Mouse (Mus musculus): ENCODE results near the gene Ccdc154. TPM values are rescaled to one million over a fixed set of nuclear protein-coding genes. Genes with fewer than 3 reads are reported as not detected.

Ccdc154 gene
- not detected for polyA plus RNA-seq (2014; fragmentation: Illumina TruSeq; extraction: RNeasy Lipid Tissue Mini Kit (QIAGEN cat#74804); ENCODE audit: low read depth, low replicate concordance)

DNA sequence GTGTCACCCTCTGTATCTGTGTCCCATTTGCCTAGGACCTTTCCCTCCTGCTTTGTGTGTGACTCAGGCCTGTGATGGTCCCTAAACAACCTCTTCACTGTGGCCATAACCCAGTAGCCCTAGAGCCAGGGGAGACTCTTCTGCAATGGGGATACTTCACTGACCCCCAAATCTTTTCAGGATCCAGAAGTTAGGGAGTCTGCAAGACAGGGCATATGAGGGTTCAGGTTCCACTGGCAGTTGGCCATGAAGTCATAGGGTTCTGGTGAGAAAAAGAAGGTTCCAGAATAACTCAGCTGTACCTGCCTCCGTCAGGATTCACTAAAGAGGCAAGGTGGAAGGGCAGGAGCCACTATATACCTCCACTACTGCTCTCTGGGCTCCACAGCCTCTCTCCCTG is at the start of gene Ccdc154:
Gene Ccdc154 (plus strand): TSS at position 301 of the 400 bp plus-strand sequence.

DNA sequence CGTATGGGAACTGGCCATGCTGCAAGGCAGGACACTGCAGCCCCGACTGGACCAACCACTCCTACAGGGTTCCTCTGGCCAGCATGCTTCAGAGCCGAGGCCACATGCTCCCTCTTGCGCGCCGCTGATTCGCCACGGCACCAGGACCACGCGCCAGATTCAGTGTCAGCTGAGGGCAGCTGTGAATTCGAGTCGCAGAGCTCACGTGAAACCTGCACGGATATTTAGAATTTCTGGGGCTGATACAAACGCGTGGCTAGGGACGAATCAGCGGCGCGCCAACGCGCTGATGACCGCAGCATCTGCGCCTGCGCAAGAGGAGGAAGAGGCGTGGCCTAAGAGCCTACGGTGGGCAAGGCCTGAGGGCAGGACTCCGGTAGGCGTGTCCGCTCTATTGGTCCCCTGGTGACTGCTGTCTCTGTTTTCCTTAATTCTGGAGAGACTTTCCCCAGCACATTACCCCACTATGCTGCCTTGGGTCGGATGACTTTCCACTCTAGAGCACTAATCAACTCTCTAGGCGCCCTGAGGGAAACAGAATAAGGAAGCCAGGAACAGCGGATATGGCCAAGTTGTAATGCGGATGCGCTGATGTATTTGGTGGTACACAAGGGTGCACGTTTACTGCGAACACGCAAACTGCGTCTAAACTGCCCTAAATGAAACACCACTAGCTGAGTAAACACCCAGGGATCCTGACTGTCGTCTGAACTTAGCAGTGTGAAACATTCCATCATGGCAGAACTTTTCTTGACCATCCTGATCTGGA is 46.4 kb upstream of the Ccdc154 start, which contains the start of gene Telo2:
Gene Telo2 (minus strand): TSS at position 304 of the 769 bp plus-strand sequence.

DNA sequence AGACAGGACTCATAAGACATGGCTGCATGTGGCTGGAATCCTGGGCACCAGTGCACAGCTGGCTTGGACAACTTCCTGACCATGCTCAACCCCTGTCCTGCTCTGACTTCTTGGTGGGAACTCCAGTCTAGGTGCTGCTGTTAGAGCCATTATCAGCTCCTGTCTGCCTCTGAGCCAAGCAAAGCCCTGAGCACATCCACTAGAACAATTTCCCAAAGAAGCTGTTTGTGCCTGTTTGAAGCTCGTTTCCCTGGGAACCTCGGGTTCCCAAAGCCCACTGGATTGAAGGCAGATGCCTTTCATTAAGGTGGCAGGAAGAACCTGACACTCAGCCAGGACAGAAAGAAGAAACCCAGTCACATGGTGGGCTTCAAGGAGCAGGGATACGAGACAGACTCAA is 41.9 kb upstream of the Ccdc154 start, which contains the start of gene Ptx4:
Gene Ptx4 (plus strand): TSS at position 355 of the 400 bp plus-strand sequence.

DNA sequence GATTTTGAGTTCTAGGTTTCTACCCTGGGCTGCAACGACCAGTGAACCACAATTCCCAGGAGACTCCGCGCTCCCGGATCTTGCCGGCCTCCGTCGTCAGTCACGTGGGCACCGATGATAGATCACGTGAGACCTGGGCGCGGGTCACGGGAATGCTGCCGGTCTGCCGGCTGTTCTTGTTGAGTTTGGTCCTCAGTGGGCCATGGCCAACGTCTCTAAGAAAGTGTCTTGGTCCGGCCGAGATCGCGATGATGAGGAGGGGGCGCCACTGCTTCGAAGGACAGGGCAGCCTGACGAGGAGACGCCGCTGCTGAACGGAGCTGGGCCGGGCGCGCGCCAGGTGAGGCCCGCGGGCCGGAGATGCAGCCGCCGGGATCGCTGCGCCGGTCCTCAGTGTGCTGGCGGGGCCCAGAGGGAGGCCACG is 29.0 kb upstream of the Ccdc154 start, which contains the start of gene Clcn7:
Gene Clcn7 (plus strand): TSS at position 117 of the 424 bp plus-strand sequence.

DNA sequence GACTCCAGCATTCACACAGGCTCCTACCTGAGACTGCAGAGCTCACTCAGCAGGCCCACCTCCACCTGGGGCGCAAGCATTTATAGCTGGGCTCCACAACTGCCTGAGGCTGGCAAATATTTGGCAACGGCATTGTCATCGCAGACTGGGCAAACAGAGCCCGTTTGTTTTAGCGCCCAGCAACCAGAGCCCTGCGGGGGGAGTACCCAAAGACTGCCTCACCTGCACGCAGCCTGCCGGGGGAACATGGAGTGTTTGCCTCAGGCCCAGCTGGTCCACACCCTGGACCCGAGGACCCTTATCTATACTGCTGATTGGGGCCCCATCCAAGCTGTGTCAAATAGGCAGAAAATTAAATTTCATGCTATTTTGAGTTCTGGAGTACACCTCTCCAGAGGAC is 13.2 kb downstream of the Ccdc154 start, which contains the start of gene Gm38655:
Gene Gm38655 (minus strand): TSS at position 61 of the 400 bp plus-strand sequence.

DNA sequence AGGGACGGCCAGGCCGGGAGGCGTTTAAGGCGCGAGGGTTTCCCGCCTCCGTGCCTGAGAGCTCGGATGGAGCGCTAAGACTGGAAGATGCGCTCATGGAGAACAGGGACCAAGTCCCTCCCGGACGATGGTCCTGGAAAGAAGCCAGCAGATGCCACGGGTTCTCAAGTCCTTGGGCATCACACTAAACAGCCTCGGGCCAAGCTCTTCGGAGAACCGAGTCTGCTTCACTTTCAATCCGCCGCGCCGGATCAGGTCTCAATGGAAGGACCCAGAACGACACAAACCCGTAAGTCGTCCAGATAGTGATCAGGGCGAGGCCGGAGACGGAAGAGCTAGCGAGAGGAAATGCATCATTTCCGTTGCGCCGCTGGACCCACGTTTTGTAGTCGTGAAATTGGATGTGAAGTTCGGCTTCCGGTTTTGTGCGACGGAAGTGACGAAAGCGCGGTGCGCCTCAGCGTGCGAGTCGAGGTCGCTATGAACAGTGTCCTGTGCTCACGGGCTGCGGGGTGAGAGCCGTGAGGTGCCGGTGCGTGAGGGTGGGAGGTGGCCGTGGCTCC is 21.9 kb downstream of the Ccdc154 start, which contains the start of gene BC003965:
Gene BC003965 (plus strand): TSS at position 426 of the 563 bp plus-strand sequence.

DNA sequence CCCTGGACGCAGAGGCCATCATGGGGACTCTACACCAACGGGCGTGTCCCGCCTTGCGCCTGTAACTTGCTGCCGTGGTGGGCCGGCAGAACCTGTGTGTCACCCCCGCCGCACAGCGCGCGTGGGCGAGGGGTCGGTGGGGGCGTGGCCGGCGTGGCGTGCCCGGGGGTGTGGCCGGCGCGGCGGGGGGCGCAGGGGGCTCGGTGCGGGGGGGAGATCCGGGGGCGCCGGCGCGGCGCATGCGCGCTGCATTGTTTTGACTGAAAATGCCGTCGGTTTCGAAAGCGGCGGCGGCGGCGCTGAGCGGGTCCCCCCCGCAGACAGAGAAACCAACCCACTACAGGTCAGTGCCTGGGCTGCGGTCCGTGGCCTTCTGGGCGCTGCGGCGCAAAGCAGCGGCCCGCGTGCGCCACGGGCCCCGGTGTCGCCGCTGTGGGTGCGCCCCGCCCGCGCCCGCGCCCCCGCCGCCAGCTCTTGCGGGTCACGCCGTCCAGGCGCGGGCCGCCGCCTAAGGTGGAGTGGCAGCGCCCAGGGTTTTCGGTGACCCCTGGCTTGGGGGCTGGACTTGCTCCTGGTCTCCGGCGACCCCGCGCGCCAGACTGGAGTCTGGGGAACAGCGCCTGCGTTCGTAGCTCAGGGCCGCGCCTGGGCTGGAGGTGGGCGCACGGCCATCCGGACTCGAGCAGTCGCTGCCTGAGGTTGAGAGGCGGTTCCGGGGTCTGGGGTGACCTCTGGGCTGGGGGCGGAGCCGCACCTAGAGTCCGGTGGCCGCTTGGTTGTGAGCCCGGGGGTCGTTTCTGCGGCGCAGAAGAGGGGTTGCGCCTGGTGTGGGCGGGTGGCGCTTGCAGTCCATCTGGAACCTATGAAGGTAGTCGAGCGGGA is 26.1 kb downstream of the Ccdc154 start, which contains the start of gene Unkl:
Gene Unkl (plus strand): TSS at position 248 of the 882 bp plus-strand sequence.

Other genes starting within 250 kb of the Ccdc154 start
- 67.2 TPM for gene Mapk8ip3, start 225.5 kb upstream of the Ccdc154 start, polyA plus RNA-seq (2014; fragmentation: Illumina TruSeq; extraction: RNeasy Lipid Tissue Mini Kit (QIAGEN cat#74804); ENCODE audit: low read depth, low replicate concordance)
- 6.5 TPM for gene Jpt2, start 201.8 kb upstream of the Ccdc154 start, polyA plus RNA-seq (2014; fragmentation: Illumina TruSeq; extraction: RNeasy Lipid Tissue Mini Kit (QIAGEN cat#74804); ENCODE audit: low read depth, low replicate concordance)
- 8.1 TPM for gene Cramp1l, start 146.7 kb upstream of the Ccdc154 start, polyA plus RNA-seq (2014; fragmentation: Illumina TruSeq; extraction: RNeasy Lipid Tissue Mini Kit (QIAGEN cat#74804); ENCODE audit: low read depth, low replicate concordance)
- gene Ift140, start 146.4 kb upstream of the Ccdc154 start, polyA plus RNA-seq (2014; fragmentation: Illumina TruSeq; extraction: RNeasy Lipid Tissue Mini Kit (QIAGEN cat#74804); ENCODE audit: low read depth, low replicate concordance), result 5.2 TPM
- gene Tmem204, start 78.9 kb upstream of the Ccdc154 start, polyA plus RNA-seq (2014; fragmentation: Illumina TruSeq; extraction: RNeasy Lipid Tissue Mini Kit (QIAGEN cat#74804); ENCODE audit: low read depth, low replicate concordance), result 49.6 TPM
- 17.6 TPM for gene Telo2, start 46.5 kb upstream of the Ccdc154 start, polyA plus RNA-seq (2014; fragmentation: Illumina TruSeq; extraction: RNeasy Lipid Tissue Mini Kit (QIAGEN cat#74804); ENCODE audit: low read depth, low replicate concordance)
- gene Ptx4, start 41.7 kb upstream of the Ccdc154 start, polyA plus RNA-seq (2014; fragmentation: Illumina TruSeq; extraction: RNeasy Lipid Tissue Mini Kit (QIAGEN cat#74804); ENCODE audit: low read depth, low replicate concordance), result not detected
- 22.7 TPM for gene Clcn7, start 29.1 kb upstream of the Ccdc154 start, polyA plus RNA-seq (2014; fragmentation: Illumina TruSeq; extraction: RNeasy Lipid Tissue Mini Kit (QIAGEN cat#74804); ENCODE audit: low read depth, low replicate concordance)
- not detected for gene Gm38655, start 13.0 kb downstream of the Ccdc154 start, polyA plus RNA-seq (2014; fragmentation: Illumina TruSeq; extraction: RNeasy Lipid Tissue Mini Kit (QIAGEN cat#74804); ENCODE audit: low read depth, low replicate concordance)
- 21.1 TPM for gene BC003965, start 22.1 kb downstream of the Ccdc154 start, polyA plus RNA-seq (2014; fragmentation: Illumina TruSeq; extraction: RNeasy Lipid Tissue Mini Kit (QIAGEN cat#74804); ENCODE audit: low read depth, low replicate concordance)
- 9.1 TPM for gene Unkl, start 25.9 kb downstream of the Ccdc154 start, polyA plus RNA-seq (2014; fragmentation: Illumina TruSeq; extraction: RNeasy Lipid Tissue Mini Kit (QIAGEN cat#74804); ENCODE audit: low read depth, low replicate concordance)
- gene Gnptg, start 77.7 kb downstream of the Ccdc154 start, polyA plus RNA-seq (2014; fragmentation: Illumina TruSeq; extraction: RNeasy Lipid Tissue Mini Kit (QIAGEN cat#74804); ENCODE audit: low read depth, low replicate concordance), result 18.7 TPM
- gene Tsr3, start 77.7 kb downstream of the Ccdc154 start, polyA plus RNA-seq (2014; fragmentation: Illumina TruSeq; extraction: RNeasy Lipid Tissue Mini Kit (QIAGEN cat#74804); ENCODE audit: low read depth, low replicate concordance), result 9.7 TPM
- 1.0 TPM for gene Baiap3, start 93.9 kb downstream of the Ccdc154 start, polyA plus RNA-seq (2014; fragmentation: Illumina TruSeq; extraction: RNeasy Lipid Tissue Mini Kit (QIAGEN cat#74804); ENCODE audit: low read depth, low replicate concordance)
- gene Ube2i, start 112.2 kb downstream of the Ccdc154 start, polyA plus RNA-seq (2014; fragmentation: Illumina TruSeq; extraction: RNeasy Lipid Tissue Mini Kit (QIAGEN cat#74804); ENCODE audit: low read depth, low replicate concordance), result 105 TPM
- gene Prss34, start 135.9 kb downstream of the Ccdc154 start, polyA plus RNA-seq (2014; fragmentation: Illumina TruSeq; extraction: RNeasy Lipid Tissue Mini Kit (QIAGEN cat#74804); ENCODE audit: low read depth, low replicate concordance), result not detected
- not detected for gene Prss28, start 146.2 kb downstream of the Ccdc154 start, polyA plus RNA-seq (2014; fragmentation: Illumina TruSeq; extraction: RNeasy Lipid Tissue Mini Kit (QIAGEN cat#74804); ENCODE audit: low read depth, low replicate concordance)
- not detected for gene Prss29, start 156.2 kb downstream of the Ccdc154 start, polyA plus RNA-seq (2014; fragmentation: Illumina TruSeq; extraction: RNeasy Lipid Tissue Mini Kit (QIAGEN cat#74804); ENCODE audit: low read depth, low replicate concordance)
- 0.39 TPM for gene Tpsab1, start 183.1 kb downstream of the Ccdc154 start, polyA plus RNA-seq (2014; fragmentation: Illumina TruSeq; extraction: RNeasy Lipid Tissue Mini Kit (QIAGEN cat#74804); ENCODE audit: low read depth, low replicate concordance)
- 2.8 TPM for gene Tpsb2, start 203.8 kb downstream of the Ccdc154 start, polyA plus RNA-seq (2014; fragmentation: Illumina TruSeq; extraction: RNeasy Lipid Tissue Mini Kit (QIAGEN cat#74804); ENCODE audit: low read depth, low replicate concordance)
- not detected for gene Tpsg1, start 206.8 kb downstream of the Ccdc154 start, polyA plus RNA-seq (2014; fragmentation: Illumina TruSeq; extraction: RNeasy Lipid Tissue Mini Kit (QIAGEN cat#74804); ENCODE audit: low read depth, low replicate concordance)